Mouse (Mus musculus) ovary, postnatal 14 days (tissue): Measurements from ENCODE around the gene Myf5.

Experiments used
- DNase-seq: peaks from one replicate; pipeline ENCODE4 v3.0.0; 2022; ENCODE audit warnings: low spot score

Myf5 gene

GRCm38 (mm10) chr10:107485870-107486269 lies at the start of gene Myf5:
Gene Myf5, minus strand, starts transcription at chr10:107486134.
- DNase-seq = no peak

GRCm38 (mm10) chr10:107528758-107529157 lies 42.8 kb upstream of the Myf5 start:
- no peak for DNase-seq

- DNase-seq = no peak
Observed at GRCm38 (mm10) chr10:107519216-107519615, 33.3 kb upstream of the Myf5 start.

- no peak for DNase-seq
Observed at GRCm38 (mm10) chr10:107516641-107517040, 30.7 kb upstream of the Myf5 start.

DNA sequence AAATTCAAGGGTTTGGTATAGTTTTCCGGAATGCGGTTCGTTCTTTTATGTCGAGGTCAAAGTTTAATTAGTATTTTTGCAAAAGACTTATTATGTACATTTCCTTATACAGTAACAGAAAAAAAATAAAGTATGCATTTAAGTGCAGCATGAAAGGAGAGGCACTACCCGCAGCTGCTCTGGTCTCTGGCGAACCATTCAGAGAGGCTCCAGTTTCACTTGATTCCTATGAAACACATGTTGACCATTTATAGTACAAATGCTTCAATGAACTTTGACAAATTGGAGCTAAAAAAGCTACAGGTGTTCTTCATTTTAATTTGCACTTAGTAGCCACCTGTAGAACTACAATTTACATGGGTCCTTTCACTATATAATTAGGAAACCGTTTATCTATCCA lies 28.8 kb upstream of the Myf5 start:
- DNase-seq = no peak

DNA sequence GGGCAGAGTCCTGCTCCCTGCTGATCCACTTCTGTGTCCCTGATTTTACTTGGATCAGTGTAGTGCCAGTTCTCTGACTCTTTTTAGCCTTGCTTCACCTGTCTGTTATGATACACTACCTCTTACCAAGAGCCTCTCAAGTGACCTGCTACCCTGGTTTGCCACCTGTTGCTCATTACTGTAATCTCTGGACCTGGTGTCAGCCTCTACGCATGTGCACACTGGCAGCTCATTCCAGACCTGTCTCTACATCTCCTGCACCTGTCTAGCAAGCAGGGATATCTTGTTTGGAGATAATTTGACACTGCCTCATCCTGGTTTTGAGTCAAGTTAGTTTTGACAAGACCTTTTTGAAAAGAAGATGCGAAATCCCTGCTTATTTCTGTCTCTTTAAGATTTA lies 20.5 kb upstream of the Myf5 start:
- no peak for DNase-seq

DNA sequence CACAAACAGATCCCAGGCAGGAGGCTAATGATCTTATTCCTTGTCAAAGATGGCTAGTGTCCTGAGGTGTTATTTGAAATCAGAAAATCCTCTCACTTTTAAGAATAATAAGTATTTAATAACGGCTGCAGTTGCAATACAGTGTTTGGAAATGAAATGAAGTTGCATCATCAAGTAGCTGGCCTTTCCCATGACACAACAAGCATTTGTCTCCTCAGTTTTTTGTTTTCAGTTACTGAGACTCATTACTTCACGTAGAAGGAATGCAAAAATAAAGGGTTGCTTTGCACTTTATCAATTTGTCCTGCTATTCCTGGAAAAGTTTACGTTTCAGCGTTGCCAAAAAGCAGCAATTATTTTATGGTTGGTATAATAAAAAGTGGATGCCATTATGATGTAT lies 17.5 kb upstream of the Myf5 start:
- no peak for DNase-seq

- no peak for DNase-seq
Observed at GRCm38 (mm10) chr10:107502193-107502592, 16.3 kb upstream of the Myf5 start.

DNA sequence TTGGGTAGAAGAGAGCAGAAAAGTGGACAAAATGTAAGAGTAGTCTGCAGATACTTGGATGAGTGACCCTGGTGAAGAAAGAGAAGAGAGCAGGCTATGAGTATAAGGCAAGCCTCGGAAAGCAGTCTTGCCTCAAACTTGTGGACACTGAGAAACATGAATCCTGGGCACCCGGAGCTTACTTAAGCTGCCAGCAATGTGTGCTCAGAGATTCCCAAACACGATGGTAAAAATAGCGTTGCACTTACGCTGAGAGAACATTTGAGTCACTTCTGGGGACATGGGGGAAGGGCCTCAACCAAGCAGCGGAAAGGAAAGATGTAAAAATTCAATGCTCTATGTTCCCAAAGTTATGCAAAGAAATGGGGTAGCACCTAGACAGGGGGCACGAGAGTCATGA lies 13.7 kb upstream of the Myf5 start:
- no peak for DNase-seq

DNA sequence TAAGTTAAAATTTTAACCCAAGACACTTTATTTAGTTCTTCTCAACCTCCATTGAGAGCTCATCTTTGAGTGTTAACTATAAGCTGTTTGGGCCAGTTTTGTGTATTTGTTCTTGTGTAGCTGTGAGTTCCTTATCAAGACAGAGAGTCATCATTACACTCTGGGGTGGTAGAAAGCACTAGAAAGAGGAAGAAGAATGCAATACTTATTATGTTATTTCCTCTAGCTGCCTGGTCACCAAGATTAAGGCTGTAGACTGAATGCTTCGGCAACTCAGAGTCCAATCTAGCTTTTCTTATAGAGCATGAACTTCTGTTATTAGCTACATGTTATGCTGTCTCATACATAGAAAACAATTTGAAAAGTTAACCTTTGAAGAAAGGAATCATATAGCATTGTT lies 10.5 kb upstream of the Myf5 start:
- DNase-seq = no peak

DNA sequence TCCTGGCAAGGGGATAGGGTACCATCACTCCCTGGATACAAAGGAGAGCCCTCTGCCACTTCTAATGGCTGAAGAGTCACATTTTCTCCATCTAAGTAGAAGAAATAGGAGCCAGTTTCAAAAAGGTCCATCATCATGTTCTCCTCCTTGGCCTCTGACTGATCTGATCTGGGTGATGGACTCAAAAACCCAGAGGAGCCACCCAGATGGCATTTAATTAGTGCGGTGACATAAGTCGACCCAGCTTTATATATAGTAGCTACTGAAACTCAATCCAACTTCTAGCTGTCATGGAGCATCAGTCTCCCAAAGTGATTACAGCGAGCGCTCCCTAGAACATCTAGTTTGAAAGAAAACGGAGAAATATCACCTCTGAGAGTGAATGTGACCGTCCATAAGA lies 8.6 kb upstream of the Myf5 start, which contains the start of gene Myf6:
TSS of gene Myf6 (minus strand) at position 170 of the 400 bp plus-strand sequence.
- no peak for DNase-seq

GRCm38 (mm10) chr10:107493580-107494474 lies 7.9 kb upstream of the Myf5 start:
- no peak for DNase-seq

- no peak for DNase-seq
Observed at GRCm38 (mm10) chr10:107492867-107493579, 7.1 kb upstream of the Myf5 start.

- DNase-seq = no peak
Observed at GRCm38 (mm10) chr10:107488654-107489315, 2.9 kb upstream of the Myf5 start.

GRCm38 (mm10) chr10:107486770-107487169 lies 836 bp upstream of the Myf5 start:
- DNase-seq = no peak

DNA sequence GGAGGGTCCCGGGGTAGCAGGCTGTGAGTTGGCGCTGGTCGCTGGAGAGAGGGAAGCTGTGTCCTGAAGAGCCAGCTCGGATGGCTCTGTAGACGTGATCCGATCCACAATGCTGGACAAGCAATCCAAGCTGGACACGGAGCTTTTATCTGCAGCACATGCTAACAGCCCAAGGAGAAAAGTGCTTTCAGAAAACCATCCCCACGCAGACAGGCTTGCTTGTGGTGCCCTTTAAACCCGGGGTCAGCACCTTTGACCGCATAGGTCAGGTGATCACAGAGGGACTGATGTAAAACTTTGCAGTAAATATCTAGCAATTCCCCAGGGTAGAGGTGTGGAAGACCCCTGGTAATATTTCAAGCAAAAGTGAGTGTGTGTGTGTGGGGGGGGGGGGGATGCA lies 1.9 kb downstream of the Myf5 start:
- DNase-seq = no peak

DNA sequence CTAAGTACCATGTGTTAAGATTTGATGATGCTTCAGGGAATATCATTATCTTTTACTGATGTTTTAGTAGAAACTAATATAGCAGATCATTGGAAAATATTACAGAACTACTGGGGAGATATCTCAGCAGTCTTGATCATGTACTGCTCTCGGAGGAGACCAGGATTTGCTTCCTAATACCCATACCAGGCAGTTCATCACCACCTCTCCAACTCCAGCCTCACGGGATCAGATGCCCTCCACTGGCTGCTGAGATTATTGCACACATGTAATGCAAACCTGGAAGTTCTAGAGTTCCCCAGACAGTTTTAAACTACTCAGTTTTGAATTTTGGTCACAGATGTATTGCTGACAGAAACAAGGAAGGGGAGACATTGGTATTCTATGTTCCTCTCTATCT lies 12.4 kb downstream of the Myf5 start:
- DNase-seq = no peak

DNA sequence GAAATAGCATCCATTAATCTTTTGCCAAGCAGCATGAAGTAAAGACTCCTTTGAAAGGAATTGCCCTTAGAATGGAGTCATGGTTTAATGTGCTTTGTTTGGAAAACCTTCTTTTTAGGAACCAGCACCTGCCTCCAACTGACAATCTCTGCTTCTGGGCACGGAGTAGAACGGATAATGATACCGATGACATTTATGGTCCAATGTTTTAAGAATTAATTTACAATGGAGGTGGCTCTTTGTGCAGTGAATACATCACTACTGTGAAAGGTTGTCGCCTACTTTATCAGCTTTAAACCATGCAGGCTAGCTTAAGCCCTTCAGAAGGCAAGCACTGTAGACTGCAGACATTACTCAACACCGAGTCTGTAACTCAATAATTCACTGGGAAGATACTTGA lies 14.2 kb downstream of the Myf5 start:
- DNase-seq = no peak

- no peak for DNase-seq
Observed at GRCm38 (mm10) chr10:107467819-107468218, 18.1 kb downstream of the Myf5 start.

DNA sequence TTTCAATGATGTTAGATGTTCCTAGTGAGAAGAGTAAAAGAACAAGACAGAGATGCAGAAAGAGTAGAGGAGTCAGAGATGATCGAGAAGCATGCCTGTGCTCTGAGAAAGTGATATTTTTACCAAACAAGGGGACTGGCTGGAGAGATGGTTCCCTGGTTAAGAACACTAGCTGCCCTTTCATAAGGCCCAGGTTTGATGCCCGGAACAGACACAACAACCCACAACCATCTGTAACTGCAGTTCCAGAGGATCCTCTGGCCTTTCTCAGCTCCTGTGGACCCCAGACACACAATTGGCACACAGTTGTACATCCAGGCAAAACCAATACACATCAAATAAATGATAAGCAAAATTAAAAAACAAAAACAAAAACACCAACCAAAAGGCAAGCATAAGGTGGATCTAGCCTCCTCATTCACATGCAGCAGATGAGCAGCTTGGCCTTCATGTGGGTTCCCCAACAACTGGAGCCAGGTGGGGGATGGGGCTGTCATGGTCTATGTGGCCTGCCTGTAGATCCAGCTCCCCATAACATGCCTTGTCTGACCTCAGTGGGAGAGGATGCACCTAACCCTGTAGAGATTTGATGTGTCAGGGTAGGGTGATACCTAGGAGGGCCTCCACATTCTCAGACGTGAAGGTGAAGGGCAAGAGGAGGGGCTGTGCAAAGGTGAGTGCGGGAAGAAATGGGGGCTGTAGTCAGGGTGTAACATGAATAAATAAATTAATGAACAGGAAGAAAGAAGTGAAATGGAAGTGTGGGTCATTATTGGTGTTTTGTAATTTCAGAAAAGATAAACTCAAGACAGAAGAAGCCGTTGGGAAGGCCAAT lies 36.2 kb downstream of the Myf5 start:
- no peak for DNase-seq

GRCm38 (mm10) chr10:107442781-107443180 lies 43.2 kb downstream of the Myf5 start:
- DNase-seq = peak; percentile 19

GRCm38 (mm10) chr10:107436967-107437366 lies 49.0 kb downstream of the Myf5 start:
- no peak for DNase-seq
